Mouse (Mus musculus) embryo, embryonic 11 days (tissue): ENCODE measurements around the gene Dapl1.

Source experiments
- DNase-seq: peaks from one replicate; pipeline ENCODE4 v3.0.0-alpha.2; 2015

Gene Dapl1

GRCm38 (mm10) chr2:59484438-59484837 lies at the start of gene Dapl1:
Dapl1 (plus strand) TSS chr2:59484653.
- peak; percentile 45 for DNase-seq

- DNase-seq = no peak
Measured at GRCm38 (mm10) chr2:59434820-59435219, 49.6 kb upstream of the Dapl1 start.

- no peak for DNase-seq
Measured at GRCm38 (mm10) chr2:59437684-59438393, 46.6 kb upstream of the Dapl1 start.

- DNase-seq = peak; percentile 83
Measured at GRCm38 (mm10) chr2:59438479-59438935, 45.9 kb upstream of the Dapl1 start.

- DNase-seq = no peak
Measured at GRCm38 (mm10) chr2:59439824-59440223, 44.6 kb upstream of the Dapl1 start.

GRCm38 (mm10) chr2:59440481-59440880 lies 44.0 kb upstream of the Dapl1 start:
- peak; percentile 53 for DNase-seq

GRCm38 (mm10) chr2:59441681-59442080 lies 42.8 kb upstream of the Dapl1 start:
- no peak for DNase-seq

- no peak for DNase-seq
Measured at GRCm38 (mm10) chr2:59446671-59447070, 37.8 kb upstream of the Dapl1 start.

- no peak for DNase-seq
Measured at GRCm38 (mm10) chr2:59447712-59448111, 36.7 kb upstream of the Dapl1 start.

- no peak for DNase-seq
Measured at GRCm38 (mm10) chr2:59448516-59448915, 35.9 kb upstream of the Dapl1 start.

- DNase-seq = no peak
Measured at GRCm38 (mm10) chr2:59448921-59449320, 35.5 kb upstream of the Dapl1 start.

GRCm38 (mm10) chr2:59451675-59452074 lies 32.8 kb upstream of the Dapl1 start:
- DNase-seq = no peak

GRCm38 (mm10) chr2:59452102-59452501 lies 32.4 kb upstream of the Dapl1 start:
- no peak for DNase-seq

GRCm38 (mm10) chr2:59462086-59462485 lies 22.4 kb upstream of the Dapl1 start:
- no peak for DNase-seq

- no peak for DNase-seq
Measured at GRCm38 (mm10) chr2:59463428-59464182, 20.8 kb upstream of the Dapl1 start.

- no peak for DNase-seq
Measured at GRCm38 (mm10) chr2:59465671-59466070, 18.8 kb upstream of the Dapl1 start.

GRCm38 (mm10) chr2:59466358-59466757 lies 18.1 kb upstream of the Dapl1 start:
- DNase-seq = no peak

- no peak for DNase-seq
Measured at GRCm38 (mm10) chr2:59467085-59467484, 17.4 kb upstream of the Dapl1 start.

- DNase-seq = no peak
Measured at GRCm38 (mm10) chr2:59467976-59468375, 16.5 kb upstream of the Dapl1 start.

- DNase-seq = no peak
Measured at GRCm38 (mm10) chr2:59469590-59470245, 14.7 kb upstream of the Dapl1 start.

- no peak for DNase-seq
Measured at GRCm38 (mm10) chr2:59470326-59471031, 14.0 kb upstream of the Dapl1 start.

- no peak for DNase-seq
Measured at GRCm38 (mm10) chr2:59471051-59471948, 13.2 kb upstream of the Dapl1 start.
